Mouse (Mus musculus) cerebellum, postnatal 14 days (tissue): ENCODE measurements at regions not wholly inside any gene's neighbourhood (a gene's known extent, or its start where the extent isn't known, plus 50 kb on each side); places are given as distances from the start of the nearest gene placed in this dataset.
A peak's percentile ranks its signal among the peaks of the same experiment; 100 is the strongest.
"Not testable (repeated sequence)": the region's sequence is repeated elsewhere in the genome, so short reads cannot be mapped to it uniquely, and the experiment has no call there.

ENCODE experiments used
- DNase-seq, 2 experiments: peaks; one replicate each; pipeline ENCODE4 v3.0.0; 2021; ENCODE audit warnings: mixed read lengths in 2 of 2

DNA sequence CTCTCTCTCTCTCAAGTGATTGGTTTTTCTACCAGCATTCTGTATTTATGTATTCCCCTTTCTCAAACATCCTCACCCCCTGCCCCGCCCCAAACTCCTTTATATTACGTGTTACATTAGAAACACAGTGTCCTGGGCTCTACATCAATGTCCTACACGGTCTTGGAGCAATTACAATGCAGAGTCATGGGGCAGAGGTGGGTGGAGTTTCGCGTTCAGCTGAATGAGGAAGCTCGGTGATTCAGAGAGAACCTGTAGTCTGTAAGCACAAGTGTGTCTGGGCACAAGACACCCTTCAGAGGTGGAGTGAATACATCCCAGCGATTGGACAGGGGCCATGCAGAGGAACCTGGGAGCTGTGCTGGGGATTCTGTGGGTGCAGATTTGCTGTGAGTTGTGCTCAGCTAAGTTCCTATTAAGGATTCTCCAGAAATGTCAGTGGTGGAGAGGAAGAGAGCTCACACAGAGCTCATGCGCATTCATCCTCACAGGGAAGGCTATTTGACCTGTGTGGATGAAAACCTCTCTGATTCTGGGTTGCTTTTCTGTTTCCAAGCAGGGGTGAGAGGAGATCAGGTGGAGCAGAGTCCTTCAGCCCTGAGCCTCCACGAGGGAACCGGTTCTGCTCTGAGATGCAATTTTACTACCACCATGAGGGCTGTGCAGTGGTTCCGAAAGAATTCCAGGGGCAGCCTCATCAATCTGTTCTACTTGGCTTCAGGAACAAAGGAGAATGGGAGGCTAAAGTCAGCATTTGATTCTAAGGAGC is 806.4 kb upstream of the Olfr1507 start:
- DNase-seq, result not testable (repeated sequence)

DNA sequence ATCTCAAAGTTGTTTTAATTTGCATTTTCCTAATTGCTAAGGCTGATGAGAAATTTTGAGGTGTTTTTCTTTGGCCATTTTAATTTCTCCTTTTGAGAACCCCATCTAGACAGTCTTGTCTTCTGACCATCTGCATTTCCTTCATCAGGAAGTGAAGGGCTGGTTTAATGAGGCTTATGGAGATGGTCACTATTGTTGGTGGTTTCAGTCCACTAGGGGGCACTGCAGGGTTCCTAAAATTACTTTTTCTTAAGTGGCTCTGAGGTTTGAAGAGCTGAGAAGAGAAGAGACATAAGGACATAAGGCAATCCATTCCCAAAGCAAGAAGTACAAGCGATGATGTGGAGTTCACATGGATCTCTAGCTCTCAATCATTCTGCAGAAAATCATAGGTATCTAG is 805.6 kb upstream of the Olfr1507 start:
- DNase-seq, result not testable (repeated sequence)

DNA sequence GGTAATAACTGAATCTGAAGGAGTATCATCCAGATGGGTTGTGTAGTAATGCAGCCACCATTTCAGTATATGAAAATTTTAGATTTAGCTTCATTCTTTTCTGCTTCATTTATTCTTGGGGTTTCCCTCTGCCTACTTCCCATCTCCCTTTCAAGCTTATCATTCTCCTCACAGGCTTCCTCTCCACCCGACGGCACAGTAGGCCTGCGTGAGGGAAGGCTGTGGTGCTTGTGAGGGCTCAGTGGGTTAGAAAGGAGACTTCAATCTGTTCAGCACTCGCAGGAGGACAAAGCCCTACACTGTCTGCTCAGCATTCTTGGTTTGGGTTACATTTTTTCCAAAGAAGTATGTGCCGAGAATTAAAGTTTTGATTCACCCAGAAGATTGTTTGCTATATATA is 804.2 kb upstream of the Olfr1507 start:
- DNase-seq, result not testable (repeated sequence)

DNA sequence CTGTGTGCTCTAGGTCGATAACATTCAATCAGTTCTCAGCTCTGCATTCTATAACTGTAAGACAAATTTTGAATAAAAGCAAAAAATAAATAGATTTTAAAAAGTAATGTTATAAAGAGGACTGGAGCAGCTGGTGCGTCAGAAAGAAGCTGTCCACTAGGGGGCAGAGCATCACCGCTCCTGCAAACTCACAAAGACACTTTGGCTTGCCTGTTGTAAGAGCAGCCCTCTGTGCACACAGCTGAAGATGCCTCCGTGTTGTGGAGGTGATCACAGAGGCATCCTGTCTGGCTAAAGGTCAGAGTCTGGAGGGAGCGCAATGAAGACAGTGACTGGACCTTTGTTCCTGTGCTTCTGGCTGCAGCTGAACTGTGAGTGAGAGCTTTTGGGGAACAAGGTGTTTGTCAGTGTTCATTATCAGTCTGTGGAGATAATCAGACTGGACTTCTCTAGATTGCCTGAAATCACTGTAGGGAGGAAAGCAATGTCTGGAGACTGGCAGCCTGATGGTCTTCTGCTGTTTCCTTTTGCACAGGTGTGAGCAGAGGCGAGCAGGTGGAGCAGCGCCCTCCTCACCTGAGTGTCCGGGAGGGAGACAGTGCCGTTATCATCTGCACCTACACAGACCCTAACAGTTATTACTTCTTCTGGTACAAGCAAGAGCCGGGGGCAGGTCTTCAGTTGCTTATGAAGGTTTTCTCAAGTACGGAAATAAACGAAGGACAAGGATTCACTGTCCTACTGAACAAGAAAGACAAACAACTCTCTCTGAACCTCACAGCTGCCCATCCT is 788.0 kb upstream of the Olfr1507 start:
- not testable (repeated sequence) for DNase-seq

DNA sequence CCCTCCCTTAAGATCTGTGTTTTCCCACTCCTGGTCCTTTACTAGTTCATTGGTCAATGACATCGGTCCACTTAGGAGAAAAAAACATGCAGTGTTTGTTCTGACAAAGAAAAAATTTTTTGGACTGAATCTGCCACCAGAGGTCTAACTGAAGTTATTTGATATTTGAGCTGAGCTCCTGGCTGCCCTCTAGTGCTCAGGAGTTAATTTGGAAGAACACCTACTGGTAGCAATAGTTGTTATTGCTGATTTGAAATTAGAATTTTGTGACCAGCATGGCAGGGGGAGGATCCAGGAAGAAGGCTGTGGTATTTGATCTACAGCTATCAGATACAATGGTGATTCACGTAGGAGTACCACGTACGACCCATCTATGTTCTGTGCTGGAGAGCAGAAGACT is 777.7 kb upstream of the Olfr1507 start:
- DNase-seq, result not testable (repeated sequence)

DNA sequence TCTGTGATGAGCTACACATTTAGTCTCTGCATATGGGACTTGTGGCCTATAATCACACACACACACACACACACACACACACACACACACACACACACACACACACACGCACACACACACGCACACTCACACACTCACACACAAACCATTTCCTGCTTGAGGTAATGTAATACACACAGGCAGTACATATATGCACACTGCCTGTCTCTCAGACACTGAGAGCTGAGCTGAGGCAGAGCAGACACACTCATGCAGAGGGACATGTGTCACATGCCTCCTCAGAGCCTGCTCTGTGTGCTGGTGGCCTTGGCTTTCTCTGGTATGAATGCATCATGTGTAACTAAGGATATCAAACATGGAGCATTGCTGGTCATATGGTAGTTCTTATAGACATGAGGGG is 772.1 kb upstream of the Olfr1507 start:
- not testable (repeated sequence) for DNase-seq

DNA sequence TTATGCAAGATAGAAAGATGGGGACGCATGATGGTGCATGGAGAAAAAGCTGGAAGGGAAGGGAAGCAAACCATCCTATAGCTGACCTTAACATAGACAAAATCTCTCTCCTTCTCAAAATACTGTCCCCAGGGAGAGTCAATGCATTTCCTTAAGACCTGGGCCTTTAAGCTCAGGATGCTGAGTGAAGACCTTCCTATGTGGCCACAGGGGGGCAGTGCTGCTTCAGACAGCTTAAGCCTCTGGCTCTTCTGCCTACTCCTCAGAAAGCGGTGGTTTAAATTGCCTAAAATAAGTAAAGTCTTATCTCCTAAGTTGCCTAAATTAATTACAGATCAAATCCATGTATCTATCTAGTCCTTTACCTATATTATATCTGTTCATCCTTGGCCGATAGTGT is 760.4 kb upstream of the Olfr1507 start:
- not testable (repeated sequence) for DNase-seq

DNA sequence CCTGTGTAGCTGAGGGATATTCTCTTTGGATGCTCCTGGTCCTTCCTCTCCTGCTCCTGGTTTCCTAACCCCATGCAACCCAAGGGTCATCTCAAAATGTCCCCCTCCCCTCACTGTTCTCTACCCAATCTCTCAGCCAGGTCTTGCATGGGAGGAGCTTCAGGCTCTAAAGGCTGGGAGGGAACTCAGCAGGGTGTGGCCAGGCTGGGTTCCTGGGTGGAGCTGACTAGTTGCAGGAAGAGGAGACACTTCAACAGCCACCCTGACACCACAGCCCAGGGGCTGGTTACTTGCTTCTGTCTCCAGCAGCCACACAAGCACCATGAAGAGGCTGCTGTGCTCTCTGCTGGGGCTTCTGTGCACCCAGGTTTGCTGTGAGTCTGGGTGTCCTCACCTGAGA is 757.9 kb upstream of the Olfr1507 start:
- not testable (repeated sequence) for DNase-seq

DNA sequence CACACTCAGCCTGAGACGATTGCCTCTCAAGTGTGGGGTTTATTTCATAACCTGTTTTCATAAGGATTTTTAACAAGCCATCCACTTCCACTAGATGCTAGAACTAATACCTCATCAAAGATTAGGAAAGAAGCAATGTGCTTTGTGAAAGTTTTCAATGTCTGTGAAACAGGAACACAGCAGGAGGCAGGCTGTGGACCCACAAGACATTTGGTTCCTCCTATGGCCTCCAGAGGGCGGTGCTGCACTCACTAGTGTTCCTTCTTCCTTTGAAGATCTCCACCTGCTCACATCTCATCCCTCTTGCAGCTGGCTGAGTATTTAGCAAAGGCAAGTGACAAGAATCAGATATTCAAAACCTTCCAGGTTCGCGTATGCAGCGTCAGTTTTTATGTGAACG is 735.6 kb upstream of the Olfr1507 start:
- not testable (repeated sequence) for DNase-seq

DNA sequence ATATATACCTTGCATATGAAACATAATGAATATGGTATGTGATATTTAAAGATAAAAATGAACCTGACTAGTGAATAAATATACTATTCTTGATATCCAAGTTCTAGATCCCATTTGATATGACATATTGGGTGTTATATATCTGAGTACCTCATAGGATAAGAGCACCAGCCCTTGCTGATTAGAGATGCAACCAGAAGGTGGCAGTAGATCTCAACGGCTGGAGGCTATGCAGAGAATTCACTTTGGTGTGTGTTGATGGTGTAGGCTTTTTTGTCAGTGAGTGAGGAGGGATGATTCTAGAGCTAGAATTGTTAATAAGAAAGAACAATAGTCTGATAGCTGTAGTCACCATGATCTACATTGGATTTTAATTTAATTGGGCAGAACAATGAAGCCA is 729.2 kb upstream of the Olfr1507 start:
- not testable (repeated sequence) for DNase-seq

DNA sequence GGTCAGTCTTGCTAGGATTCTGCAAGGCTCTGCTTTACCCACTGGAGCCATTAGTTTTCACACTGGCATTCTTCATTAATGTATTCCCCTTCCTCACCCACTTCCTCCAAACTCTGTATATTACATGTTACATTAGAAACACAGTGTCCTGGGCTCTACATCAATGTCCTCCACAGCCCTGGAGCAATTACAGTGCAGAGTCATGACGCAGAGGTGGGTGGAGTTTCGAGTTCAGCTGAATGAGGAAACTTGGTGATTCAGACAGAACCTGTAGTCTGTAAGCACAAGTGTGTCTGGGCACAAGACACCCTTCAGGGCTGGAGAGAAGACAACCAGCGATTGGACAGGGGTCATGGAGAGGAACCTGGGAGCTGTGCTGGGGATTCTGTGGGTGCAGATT is 715.0 kb upstream of the Olfr1507 start:
- not testable (repeated sequence) for DNase-seq

DNA sequence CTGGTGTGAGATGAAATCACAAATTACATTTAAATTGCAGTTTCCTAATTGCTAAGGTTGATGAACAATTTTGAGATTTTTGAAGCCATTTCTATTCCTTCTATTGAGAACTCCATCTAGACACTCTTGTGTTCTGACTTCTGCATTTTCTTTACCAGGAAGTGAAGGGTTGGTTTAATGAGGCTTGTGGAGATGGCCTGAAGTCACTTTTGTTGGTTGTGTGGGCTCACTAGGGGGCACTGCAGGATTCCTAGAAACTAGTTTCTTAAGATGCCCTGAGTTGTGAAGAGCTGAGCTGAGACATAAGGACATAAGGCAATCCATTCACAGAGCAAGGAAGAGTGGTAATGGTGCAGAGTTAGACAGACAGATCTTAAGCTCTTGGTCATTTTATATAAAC is 713.7 kb upstream of the Olfr1507 start:
- not testable (repeated sequence) for DNase-seq

DNA sequence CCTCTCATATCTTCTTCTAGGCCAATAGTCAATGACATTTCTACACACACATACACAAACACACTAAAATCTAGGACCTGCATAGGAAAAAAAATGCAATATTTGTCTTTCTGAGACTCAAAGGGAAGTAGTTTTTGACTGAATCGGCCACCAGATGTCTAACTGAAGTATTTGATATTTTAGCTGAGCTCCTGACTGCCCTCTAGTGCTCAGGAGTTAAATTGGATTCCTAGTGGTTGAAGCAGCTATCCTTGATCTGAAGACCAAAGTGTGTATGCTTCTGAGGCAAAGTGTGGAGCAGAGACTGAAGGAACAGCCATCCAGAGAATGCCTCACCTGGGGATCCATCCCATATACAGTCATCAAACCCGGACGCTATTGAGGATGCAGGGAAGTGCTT is 695.4 kb upstream of the Olfr1507 start:
- not testable (repeated sequence) for DNase-seq

DNA sequence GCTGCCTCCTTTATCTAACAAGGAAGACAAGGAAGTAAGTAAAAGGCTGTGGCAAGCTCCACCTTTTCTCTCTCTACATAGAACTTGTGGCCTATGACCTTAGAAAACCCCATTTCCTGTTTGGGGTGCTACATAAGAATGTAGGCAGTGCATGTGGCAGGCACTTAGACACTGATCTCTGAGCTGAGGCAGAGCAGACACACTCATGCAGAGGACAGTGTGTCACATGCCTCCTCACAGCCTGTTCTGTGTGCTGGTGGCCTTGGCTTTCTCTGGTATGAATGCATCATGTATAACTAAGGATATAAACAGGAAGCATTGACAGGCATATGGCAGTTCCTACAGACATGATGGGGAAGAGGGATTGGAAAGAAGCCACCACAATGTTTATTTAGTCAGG is 678.5 kb upstream of the Olfr1507 start:
- DNase-seq, result not testable (repeated sequence)

DNA sequence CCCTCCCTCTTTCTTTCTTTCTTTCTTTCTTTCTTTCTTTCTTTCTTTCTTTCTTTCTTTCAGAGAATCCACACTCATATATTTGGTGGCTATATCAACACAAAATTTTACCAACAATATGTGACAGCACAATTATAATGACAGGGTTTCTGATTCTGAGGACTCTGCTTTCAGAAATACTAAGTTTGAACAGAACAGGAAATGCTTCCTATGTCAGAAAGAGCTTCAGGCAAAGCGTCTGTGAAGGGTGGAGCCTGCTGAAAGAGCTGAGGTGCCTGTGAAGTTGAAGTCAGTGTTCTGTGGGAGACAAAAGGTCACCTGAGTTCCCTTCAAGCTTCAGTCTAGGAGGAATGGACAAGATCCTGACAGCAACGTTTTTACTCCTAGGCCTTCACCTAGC is 670.8 kb upstream of the Olfr1507 start:
- DNase-seq, result not testable (repeated sequence)

DNA sequence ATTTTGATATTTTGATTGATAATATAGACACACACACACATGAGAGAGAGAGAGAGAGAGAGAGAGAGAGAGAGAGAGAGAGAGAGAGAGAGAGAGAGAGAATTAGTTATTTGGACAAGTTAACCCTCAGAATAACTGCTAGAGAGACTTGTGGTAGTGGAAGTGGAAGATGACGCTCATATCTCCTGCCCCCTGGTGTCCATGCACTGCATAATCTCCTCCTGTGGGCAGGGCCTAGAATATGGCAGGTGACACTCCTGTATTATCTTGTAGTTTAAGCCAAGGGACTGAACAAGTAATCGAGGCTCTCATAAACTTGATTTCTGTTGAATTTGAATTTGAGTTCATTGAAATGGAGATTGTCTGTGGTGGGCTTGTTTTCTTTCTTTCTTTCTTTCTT is 663.5 kb upstream of the Olfr1507 start:
- DNase-seq, result not testable (repeated sequence)

DNA sequence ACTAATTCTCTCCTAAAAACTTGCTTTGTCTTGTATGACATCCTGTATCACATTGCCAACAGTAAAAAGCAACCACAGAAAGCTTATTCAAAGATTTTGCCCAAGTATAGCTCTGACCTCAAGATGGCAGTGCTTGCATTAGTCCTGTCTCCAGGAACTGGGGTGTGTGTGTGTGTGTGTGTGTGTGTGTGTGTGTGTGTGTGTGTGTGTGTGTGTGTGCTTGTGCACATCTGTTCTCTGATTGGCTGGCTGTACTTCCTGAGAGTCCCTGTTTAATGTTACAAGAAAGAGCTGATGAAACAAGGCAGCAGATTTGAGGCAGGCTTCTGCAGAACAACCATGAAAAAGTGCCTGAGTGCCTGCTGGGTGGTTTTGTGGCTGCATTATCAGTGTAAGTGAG is 639.2 kb upstream of the Olfr1507 start:
- not testable (repeated sequence) for DNase-seq

DNA sequence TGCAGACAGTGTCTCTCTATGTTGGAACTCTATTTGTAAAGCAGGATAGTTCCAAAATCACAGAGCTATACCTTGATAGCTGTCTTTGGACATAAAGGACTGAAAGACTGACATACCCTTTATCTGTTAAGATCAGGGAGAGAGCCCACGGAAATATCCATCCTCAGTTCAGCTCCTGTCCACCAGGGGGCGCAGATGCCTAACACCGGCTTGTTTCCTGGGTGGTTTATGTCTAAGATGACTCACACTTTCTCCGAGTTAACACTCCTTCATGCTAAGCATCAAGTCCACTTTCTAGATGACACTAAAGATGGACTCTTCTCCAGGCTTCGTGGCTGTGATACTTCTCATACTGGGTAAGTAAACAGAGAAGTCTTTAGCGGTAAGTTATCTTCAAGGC is 636.8 kb upstream of the Olfr1507 start:
- DNase-seq, result peak; percentile 38 to 57

DNA sequence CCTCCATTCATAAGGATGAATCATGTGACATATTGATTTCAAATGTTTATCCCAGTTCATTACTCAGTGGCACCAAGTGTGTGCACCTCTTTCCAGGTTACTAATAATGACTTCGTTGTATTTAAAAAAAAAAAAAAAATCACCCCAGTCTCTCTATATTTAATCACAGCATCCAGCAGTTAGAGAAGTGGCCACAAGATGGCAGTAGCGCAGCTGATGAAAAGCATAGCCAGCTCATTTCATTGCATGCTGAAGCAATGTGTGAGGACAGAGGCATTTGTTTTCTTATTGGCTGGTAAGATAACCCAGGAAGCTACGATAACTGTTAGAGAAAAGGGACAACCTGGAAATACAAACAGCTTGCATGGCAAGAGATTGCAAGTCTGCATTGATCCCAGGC is 626.2 kb upstream of the Olfr1507 start:
- DNase-seq, result peak; percentile 25 to 59

DNA sequence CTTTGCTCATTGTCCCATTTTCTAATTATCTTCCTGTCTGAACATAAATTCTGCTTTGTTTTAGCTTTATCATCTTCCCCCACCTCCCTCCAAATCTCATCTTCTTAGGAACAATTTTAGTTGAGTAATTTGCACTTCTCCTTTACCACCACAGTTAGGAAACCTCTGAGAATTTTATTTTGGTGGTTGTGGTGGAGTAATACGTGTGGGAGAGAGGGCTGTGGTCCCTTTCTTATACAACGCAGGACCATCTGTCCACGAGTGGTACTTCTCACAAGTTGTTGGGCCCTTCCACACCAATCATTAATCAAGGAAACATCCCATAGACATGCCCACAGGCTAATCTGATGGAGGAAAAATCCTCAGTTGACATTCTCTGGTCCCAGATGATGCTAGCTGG is 614.2 kb upstream of the Olfr1507 start:
- DNase-seq, result not testable (repeated sequence)

DNA sequence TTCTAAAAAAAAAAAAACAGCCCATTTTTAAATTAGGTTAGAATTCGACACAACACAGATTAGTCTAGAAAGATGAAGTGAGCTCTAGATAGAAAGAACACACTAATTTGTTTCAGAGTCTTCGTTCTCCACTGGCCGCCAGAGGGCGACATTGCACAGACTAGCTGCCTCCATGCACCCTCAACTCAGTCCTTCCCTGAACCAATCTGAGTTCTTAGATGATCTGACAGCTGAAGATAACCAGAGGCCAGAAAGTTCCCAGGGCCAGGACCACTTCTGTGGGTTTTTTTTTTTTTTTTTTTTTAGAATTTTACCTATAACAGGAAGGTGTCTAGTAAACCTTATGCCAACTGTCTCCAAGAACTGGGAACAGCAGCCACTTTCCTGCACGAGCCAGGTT is 605.8 kb upstream of the Olfr1507 start:
- peak; percentile 2 to 4 for DNase-seq

DNA sequence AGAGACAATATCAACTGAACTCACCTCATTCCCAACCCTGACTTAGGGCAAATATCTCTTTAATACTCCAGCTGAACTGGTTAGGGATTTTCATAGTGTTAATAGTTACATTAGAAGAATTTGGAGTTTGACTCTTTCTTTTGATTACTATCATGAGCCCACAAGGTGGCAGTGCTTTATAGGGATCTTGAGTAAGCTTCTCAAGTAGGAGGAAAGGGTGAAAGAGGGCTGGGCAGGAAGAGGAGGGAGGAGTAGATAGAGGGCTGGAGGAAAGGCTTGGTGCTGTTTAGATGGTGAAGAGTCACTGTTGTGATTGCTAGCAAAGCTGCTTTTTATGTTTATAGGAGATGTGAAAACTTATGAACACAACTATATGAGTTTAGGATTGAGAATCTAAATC is 595.4 kb upstream of the Olfr1507 start:
- not testable (repeated sequence) for DNase-seq

DNA sequence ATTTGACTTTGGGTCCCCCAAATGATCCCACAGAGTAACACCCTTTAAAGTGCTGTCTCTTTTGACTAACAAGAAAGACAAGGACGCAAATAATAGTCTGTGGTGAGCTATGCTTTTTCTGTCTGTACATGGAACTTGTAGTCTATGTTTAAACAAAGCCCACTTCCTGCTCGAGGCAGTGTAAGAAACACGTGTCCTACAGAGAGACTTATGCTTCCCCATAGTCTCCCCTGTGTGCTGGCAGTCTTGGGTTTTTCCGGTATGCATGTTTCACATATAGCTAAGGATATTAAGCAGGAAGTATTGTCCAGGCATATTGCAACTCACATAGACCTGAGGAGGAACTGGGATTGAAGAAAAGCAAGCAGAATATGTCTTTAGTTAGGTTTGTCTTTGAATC is 586.3 kb upstream of the Olfr1507 start:
- not testable (repeated sequence) for DNase-seq
